15 mouse cellular contexts compared by ENCODE assay signal in the genomic region with DNA sequence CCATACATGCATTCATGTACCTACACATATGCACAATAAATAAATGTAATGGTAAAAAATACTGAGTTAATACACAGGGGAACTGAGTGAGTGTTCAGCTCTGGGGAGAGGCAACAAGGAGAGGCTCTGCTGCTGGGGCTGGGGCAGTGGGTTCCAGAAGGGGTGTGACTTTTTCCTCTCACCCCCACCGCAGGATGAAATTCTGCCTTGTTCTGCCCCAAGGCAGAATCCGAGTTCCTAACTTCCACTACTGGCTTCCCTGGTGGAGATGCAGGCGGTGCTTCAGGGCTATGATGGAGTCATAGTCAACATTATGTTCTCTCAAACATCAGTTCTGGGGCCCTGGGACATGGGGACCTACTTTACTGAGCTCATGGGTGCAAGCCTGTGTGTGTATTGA.
"Had no signal": no experiment of that assay in that cellular context is flagged by ENCODE, and none has a peak within 500 bp of the region (broad histone marks: within the 10 kb centered on the region; RNA-seq: fewer than 3 reads in every experiment).

No protein-coding gene starts in this region.

- H3K4me2 ChIP-seq: lung, embryonic 14.5 days; neural tube, embryonic 13.5 days; neural tube, embryonic 15.5 days had no signal

- H3K9me3 ChIP-seq: midbrain, embryonic 10.5 days; neural tube, embryonic 13.5 days; neural tube, embryonic 15.5 days had no signal

- H3K9ac ChIP-seq: lung, embryonic 14.5 days; neural tube, embryonic 13.5 days; neural tube, embryonic 15.5 days had no signal

- H3K4me1 ChIP-seq: midbrain, embryonic 10.5 days; neural tube, embryonic 13.5 days; neural tube, embryonic 15.5 days had no signal

- H3K27ac ChIP-seq: midbrain, embryonic 10.5 days; neural tube, embryonic 13.5 days; neural tube, embryonic 15.5 days had no signal

- H3K36me3 ChIP-seq: midbrain, embryonic 10.5 days; neural tube, embryonic 13.5 days; neural tube, embryonic 15.5 days had no signal

- H3K27me3 ChIP-seq: neural tube, embryonic 13.5 days; neural tube, embryonic 15.5 days had no signal

- ATAC-seq: midbrain, embryonic 16.5 days had no signal

- H3K4me3 ChIP-seq: midbrain, embryonic 10.5 days; myocyte; neural tube, embryonic 13.5 days; neural tube, embryonic 15.5 days had no signal

- DNase-seq: lung, embryonic 14.5 days; midbrain, embryonic 14.5 days; retina, postnatal 1 day; right cerebral cortex, adult 18-20 months; right cerebral cortex, postnatal 25 days; right cerebral cortex, postnatal 4 days; spleen, adult 18-20 months; thymus, adult 18-20 months; thymus, postnatal 14 days; thymus, postnatal 36 days had no signal
